Mouse (Mus musculus) myocyte (in vitro differentiated cells): Measurements from ENCODE around the gene Hist2h3c2.

ENCODE experiments used
- E2F4 ChIP-seq: IDR thresholded peaks from one replicate; pipeline ENCODE4 v1.6.1; 2011; ENCODE audit warnings: mild to moderate bottlenecking, control low read depth, moderate library complexity; ENCODE audit not compliant: insufficient read depth
- MAX ChIP-seq: IDR thresholded peaks from one replicate; pipeline ENCODE4 v1.6.1; 2011; ENCODE audit warnings: low read depth, mild to moderate bottlenecking, control low read depth
- MYOD1 ChIP-seq, 3 experiments: IDR thresholded peaks; one replicate each; pipeline ENCODE4 v1.6.1; 2011; ENCODE audit warnings: control low read depth in 2 of 3, low read depth in 2 of 3, mild to moderate bottlenecking in 2 of 3, moderate library complexity in 1 of 3; ENCODE audit not compliant: insufficient read length in 2 of 3, control insufficient read depth in 1 of 3
- MYOG ChIP-seq, 3 experiments: IDR thresholded peaks; one replicate each; pipeline ENCODE4 v1.6.1; 2011; ENCODE audit warnings: control low read depth in 2 of 3, low read depth in 2 of 3, mild to moderate bottlenecking in 2 of 3; ENCODE audit not compliant: insufficient read length in 2 of 3, control insufficient read depth in 1 of 3, insufficient read depth in 1 of 3
- POLR2A ChIP-seq: IDR thresholded peaks from one replicate; pipeline ENCODE4 v1.6.1; 2011; ENCODE audit warnings: low read depth, mild to moderate bottlenecking, control low read depth, moderate library complexity; ENCODE audit not compliant: insufficient read length
- POLR2AphosphoS2 ChIP-seq: IDR thresholded peaks from one replicate; pipeline ENCODE4 v1.6.1; 2011; ENCODE audit warnings: low read depth, control low read depth; ENCODE audit not compliant: insufficient read length
- SRF ChIP-seq: IDR thresholded peaks from one replicate; pipeline ENCODE4 v1.6.1; 2011; ENCODE audit warnings: low read depth; ENCODE audit not compliant: control insufficient read depth, insufficient read length
- TCF12 ChIP-seq: IDR thresholded peaks from one replicate; pipeline ENCODE4 v1.6.1; 2011; ENCODE audit warnings: mild to moderate bottlenecking, control low read depth; ENCODE audit not compliant: poor library complexity, insufficient read depth, severe bottlenecking
- TCF3 ChIP-seq: IDR thresholded peaks from one replicate; pipeline ENCODE4 v1.6.1; 2011; ENCODE audit warnings: low read depth, control low read depth; ENCODE audit not compliant: insufficient read length
- USF1 ChIP-seq: IDR thresholded peaks from one replicate; pipeline ENCODE4 v1.6.1; 2011; ENCODE audit warnings: low read depth, mild to moderate bottlenecking, control low read depth, moderate library complexity

DNA sequence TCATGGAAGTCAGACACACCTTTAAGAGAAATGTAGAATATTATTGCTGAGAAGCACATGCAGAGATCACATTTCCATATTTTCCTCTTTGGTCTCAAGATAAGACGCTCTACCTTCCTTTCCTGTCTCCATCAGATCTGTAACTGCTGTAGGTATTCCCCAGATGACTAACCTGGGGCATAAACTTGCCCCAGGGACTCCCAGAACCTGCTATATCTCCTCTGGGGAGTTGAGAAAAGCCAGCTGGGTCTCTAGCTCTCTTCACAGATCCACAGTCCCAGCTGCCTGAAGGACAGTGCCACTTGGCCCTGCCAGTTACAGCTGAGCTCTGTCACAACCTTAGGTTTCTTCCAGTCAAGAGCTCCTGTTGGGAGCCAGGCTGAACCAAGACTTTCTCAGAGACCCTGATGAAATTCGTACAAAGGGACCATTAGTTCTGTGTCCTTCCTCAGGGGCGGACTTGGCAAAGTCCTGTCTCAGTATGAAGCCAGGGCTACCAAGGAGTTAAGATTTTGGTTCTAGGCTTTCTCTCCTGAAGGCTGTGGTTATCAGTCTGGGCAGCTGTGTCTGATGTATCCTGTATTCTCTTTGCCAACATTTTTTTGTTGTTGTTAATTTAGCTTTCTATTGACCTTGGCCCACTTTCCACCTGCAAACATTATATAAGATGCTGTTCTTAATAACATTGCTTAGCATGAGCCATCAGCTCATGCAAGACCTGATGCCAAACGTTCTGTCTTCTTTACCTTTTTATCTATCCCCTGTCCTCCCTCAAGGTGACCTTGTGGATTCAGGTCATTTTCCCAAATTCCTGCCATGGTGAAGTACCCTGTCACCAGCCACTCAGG, 7.8 kb downstream of the Hist2h3c2 start:
- no peak for TF ChIP-seq POLR2A
- no peak for TF ChIP-seq E2F4
- no peak for TF ChIP-seq TCF12
- no peak for TF ChIP-seq TCF3
- TF ChIP-seq USF1 = no peak
- TF ChIP-seq MAX = no peak
- peak; percentile 66 to 73 (median 72) for TF ChIP-seq MYOD1 (IDR thresholded peaks at IDR 0.05; ENCODE audit: control insufficient read depth in 1 of 3, insufficient read length in 2 of 3, low read depth in 2 of 3)
- TF ChIP-seq SRF = no peak
- no peak for TF ChIP-seq POLR2AphosphoS2
- peak in 1 of 3 experiments; percentile 36 for TF ChIP-seq MYOG (IDR thresholded peaks at IDR 0.05; ENCODE audit: control insufficient read depth in 1 of 3, insufficient read depth in 1 of 3, insufficient read length in 2 of 3, low read depth in 2 of 3)
